Mouse (Mus musculus) neural tube, embryonic 13.5 days (tissue): ENCODE data around the gene Bbs5. TPM values are rescaled to one million over a fixed set of nuclear protein-coding genes. Genes with fewer than 3 reads are reported as not detected.

Experiments
- ATAC-seq: fragments of 200-750 bp; cut with Nextera tagmentation; 2 replicates; pipeline ENCODE4 v1.8.0; 2017; ENCODE audit warnings: low read depth, mild to moderate bottlenecking, moderate TSS enrichment, moderate library complexity
- H3K27ac ChIP-seq: fragments of 300-500 bp; sonication (generic); replicated peaks from 2 replicates; pipeline ENCODE4 v1.5.1; 2015; ENCODE audit warnings: moderate library complexity, mild to moderate bottlenecking, inconsistent platforms
- H3K27me3 ChIP-seq: fragments of 300-500 bp; sonication (generic); 2 replicates; pipeline ENCODE4 v1.6.1; 2015; ENCODE audit warnings: mild to moderate bottlenecking, inconsistent platforms
- H3K36me3 ChIP-seq: fragments of 300-500 bp; sonication (generic); 2 replicates; pipeline ENCODE4 v1.6.1; 2015; ENCODE audit warnings: mild to moderate bottlenecking, inconsistent platforms
- H3K4me1 ChIP-seq: fragments of 300-500 bp; sonication (generic); replicated peaks from 2 replicates; pipeline ENCODE4 v1.6.1; 2015; ENCODE audit warnings: inconsistent platforms
- H3K4me2 ChIP-seq: fragments of 300-500 bp; sonication (generic); 2 replicates; pipeline ENCODE4 v1.6.1; 2015; ENCODE audit warnings: inconsistent platforms, mild to moderate bottlenecking, moderate library complexity
- H3K4me3 ChIP-seq: fragments of 300-500 bp; sonication (generic); 2 replicates; pipeline ENCODE4 v1.5.1; 2015; ENCODE audit warnings: mild to moderate bottlenecking, inconsistent platforms
- H3K9ac ChIP-seq: fragments of 300-500 bp; sonication (generic); 2 replicates; pipeline ENCODE4 v1.6.1; 2015; ENCODE audit warnings: moderate library complexity, mild to moderate bottlenecking, inconsistent platforms
- H3K9me3 ChIP-seq: fragments of 300-500 bp; sonication (generic); 2 replicates; pipeline ENCODE4 v1.6.1; 2016; ENCODE audit warnings: inconsistent platforms
- WGBS: fragments of 180-500 bp; shearing (Covaris S2); methylation state at CpG from one replicate; pipeline ENCODE4 v1.1.7; 2015; 5-methylcytosine and 5-hydroxymethylcytosine counted together
- polyA plus RNA-seq: library from polyadenylated mRNA; unstranded; fragments of >200 nt; fragmentation: Nextera tagmentation; extraction: Ambion mirVana; gene quantifications from 2 replicates; pipeline ENCODE4 v1.2.1, GENCODE M21; 2015

The Bbs5 gene
- polyA plus RNA-seq, 1 experiment from 2014 or later, result 25.8 TPM

- WGBS, result 1% methylated on average over 39 of the region's 39 CpGs
- Histone ChIP-seq H3K4me1 (peaks cover 10% of the 10 kb centered on the region), H3K27me3 (peaks cover 6% of the 10 kb centered on the region), H3K4me3 (peak within 1 kb of the TSS; percentile 66), H3K36me3 (peaks cover 12% of the 10 kb centered on the region), H3K27ac (peak within 1 kb of the TSS; percentile 30; the same call in 1 of the 2 replicates), H3K9me3 (no peaks in the 10 kb centered on the region), H3K4me2 (peak within 1 kb of the TSS; percentile 84), H3K9ac (peak within 1 kb of the TSS; percentile 84)
- peak; percentile 100 for ATAC-seq
Measured at GRCm38 (mm10) chr2:69712981-69713625, 66.1 kb downstream of the Bbs5 start, which contains the start of gene Fastkd1. Gene Fastkd1 (minus strand): TSS chr2:69713516.

- 38% methylated on average over 4 of the region's 4 CpGs for WGBS
- ATAC-seq, result peak; percentile 73
- no peak overlapping the region for H3K9ac ChIP-seq
- no peaks in the 10 kb centered on the region for H3K9me3 ChIP-seq
- peaks cover 10% of the 10 kb centered on the region for H3K4me1 ChIP-seq
- peaks cover 12% of the 10 kb centered on the region; the same call in 1 of the 2 replicates for H3K36me3 ChIP-seq
- H3K27ac ChIP-seq, result no peak overlapping the region
- H3K4me3 ChIP-seq, result peak overlapping the region; percentile 66
- peaks cover 6% of the 10 kb centered on the region for H3K27me3 ChIP-seq
- peak overlapping the region; percentile 84 for H3K4me2 ChIP-seq
Measured at GRCm38 (mm10) chr2:69713626-69714014, 66.6 kb downstream of the Bbs5 start.

GRCm38 (mm10) chr2:69714126-69714525 lies 67.2 kb downstream of the Bbs5 start:
- Histone ChIP-seq H3K36me3 (peaks cover 10% of the 10 kb centered on the region; the same call in 1 of the 2 replicates), H3K4me1 (peaks cover 10% of the 10 kb centered on the region), H3K4me2 (no peak overlapping the region), H3K4me3 (no peak overlapping the region), H3K27ac (no peak overlapping the region), H3K9me3 (no peaks in the 10 kb centered on the region), H3K27me3 (peaks cover 6% of the 10 kb centered on the region), H3K9ac (no peak overlapping the region)
- no peak for ATAC-seq
- WGBS, result 83% methylated on average over 5 of the region's 5 CpGs

GRCm38 (mm10) chr2:69716483-69716882 lies 69.5 kb downstream of the Bbs5 start:
- 81% methylated on average over 3 of the region's 3 CpGs for WGBS
- no peak overlapping the region for H3K27ac ChIP-seq
- no peak for ATAC-seq

More at GRCm38 (mm10) chr2:69716483-69716882, 69.5 kb downstream of the Bbs5 start:
- Histone ChIP-seq H3K27me3 (peaks cover 24% of the 10 kb centered on the region), H3K4me3 (no peak overlapping the region), H3K4me1 (peaks cover 10% of the 10 kb centered on the region), H3K36me3 (no peaks in the 10 kb centered on the region), H3K4me2 (no peak overlapping the region), H3K9me3 (no peaks in the 10 kb centered on the region), H3K9ac (no peak overlapping the region)

Other genes with a start within 250 kb of the Bbs5 start
- 0.39 and 0.59 TPM in 2 replicates for gene Lrp2, start 61.1 kb upstream of the Bbs5 start, polyA plus RNA-seq
- gene Klhl41, start 22.9 kb downstream of the Bbs5 start, polyA plus RNA-seq, result 0.99 and 3.6 TPM in 2 replicates
- 14.4 and 14.8 TPM in 2 replicates for gene Fastkd1, start 66.3 kb downstream of the Bbs5 start, polyA plus RNA-seq
- gene Ppig, start 75.4 kb downstream of the Bbs5 start, polyA plus RNA-seq, result 103 and 119 TPM in 2 replicates
- 2.4 and 3.1 TPM in 2 replicates for gene Ccdc173, start 142.4 kb downstream of the Bbs5 start, polyA plus RNA-seq
- 38.2 and 39.0 TPM in 2 replicates for gene Phospho2, start 142.5 kb downstream of the Bbs5 start, polyA plus RNA-seq
- 57.9 and 67.3 TPM in 2 replicates for gene Klhl23, start 174.8 kb downstream of the Bbs5 start, polyA plus RNA-seq
- gene Ssb, start 214.4 kb downstream of the Bbs5 start, polyA plus RNA-seq, result 341 and 352 TPM in 2 replicates
- 26.9 and 31.0 TPM in 2 replicates for gene Mettl5, start 238.4 kb downstream of the Bbs5 start, polyA plus RNA-seq